Mouse (Mus musculus): ENCODE results near the gene Col1a2.

The Col1a2 gene

DNA sequence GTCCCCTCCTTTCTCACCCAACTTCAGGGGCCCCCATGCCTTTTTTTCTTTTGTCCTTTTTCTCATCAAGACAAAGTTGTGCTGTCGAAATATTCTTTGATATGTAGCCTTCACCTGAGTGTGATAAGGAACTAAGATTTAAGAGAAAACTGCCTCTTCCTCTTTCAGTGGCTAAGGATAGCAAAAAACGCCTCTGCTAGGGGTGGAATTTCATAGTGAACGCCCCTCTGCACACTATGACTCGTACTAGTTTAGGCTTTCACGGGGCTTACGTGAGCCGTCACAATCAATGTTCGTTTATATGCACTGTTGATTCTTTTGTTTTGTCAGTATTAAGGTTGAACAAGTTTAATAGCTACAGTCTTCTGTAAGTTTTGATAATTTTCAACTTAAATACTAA lies 85.5 kb downstream of the Col1a2 start:
- no peak for DNase-seq
